Mouse (Mus musculus) lung, postnatal 0 days (tissue): ENCODE measurements around the gene Opcml.

Experiments used
- CTCF ChIP-seq: IDR thresholded peaks from 2 replicates; pipeline ENCODE4 v1.5.1; 2016; ENCODE audit warnings: antibody characterized with exemption, mild to moderate bottlenecking
- EP300 ChIP-seq: IDR thresholded peaks from 2 replicates; pipeline ENCODE4 v1.6.1; 2016; ENCODE audit warnings: antibody characterized with exemption, mild to moderate bottlenecking, control low read depth

- TF ChIP-seq EP300 = no peak
- no peak for TF ChIP-seq CTCF
These were observed 435.4 kb downstream of the Opcml start for GRCm38 (mm10) chr9:28225824-28226569.
